Mouse (Mus musculus) heart, adult 8-10 months (tissue): ENCODE results near the gene Sept3. TPM values are rescaled to one million over a fixed set of nuclear protein-coding genes. Genes with fewer than 3 reads are reported as not detected.

ENCODE experiments used
- DNase-seq: peaks from one replicate; pipeline ENCODE4 v3.0.0; 2022; ENCODE audit warnings: low spot score
- total RNA-seq, 4 experiments: library from RNA; stranded (reverse); gene quantifications; 2 replicates each; pipeline ENCODE4 v1.2.4; 2022

Sept3 gene
- total RNA-seq, 4 experiments from 2014 or later: 0.16 to 0.90 (median 0.44) TPM

DNA sequence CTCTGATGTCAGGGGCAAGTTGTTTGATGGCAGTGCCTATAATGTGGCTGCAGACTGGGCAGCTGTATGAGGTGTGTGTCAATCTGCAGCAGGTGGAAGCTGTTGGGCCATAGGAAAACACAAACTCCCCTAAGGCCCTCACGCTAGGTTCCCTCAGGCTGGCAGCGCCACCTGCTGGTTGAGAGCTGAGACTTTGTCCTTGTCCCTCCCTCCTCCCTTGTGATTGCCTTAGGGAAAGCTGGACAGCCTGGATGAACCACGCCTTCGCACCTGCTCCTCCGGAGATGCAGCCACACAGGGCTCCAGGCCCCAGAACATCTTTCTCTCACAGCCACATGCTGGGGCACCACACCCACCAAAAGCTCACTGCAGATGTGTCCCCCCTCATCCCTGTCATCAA lies 3.5 kb upstream of the Sept3 start:
- peak; percentile 9 for DNase-seq

- DNase-seq: no peak
Measured at GRCm38 (mm10) chr15:82272295-82272694, 2.4 kb upstream of the Sept3 start.

GRCm38 (mm10) chr15:82274927-82275901 lies 521 bp downstream of the Sept3 start:
- DNase-seq: no peak

DNA sequence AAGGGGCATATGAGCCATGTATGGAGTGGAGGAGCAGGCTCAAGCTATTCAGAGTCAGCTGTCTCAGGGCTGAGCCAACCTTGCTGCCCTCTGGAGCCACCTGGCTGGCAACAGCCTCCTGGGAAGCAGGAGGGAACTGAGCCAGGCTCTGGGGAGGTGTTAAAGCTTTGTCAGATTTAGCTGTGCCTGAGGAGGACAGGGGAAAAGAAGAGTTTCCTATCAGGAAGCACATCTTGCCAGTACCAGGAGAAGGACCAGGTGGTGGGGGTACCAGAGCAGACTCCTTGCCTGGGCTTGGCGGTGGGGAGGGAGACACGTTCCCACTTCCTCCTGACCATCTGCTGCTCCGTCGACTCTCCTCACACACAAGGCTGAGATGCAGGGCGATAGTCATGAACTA lies 2.9 kb downstream of the Sept3 start:
- DNase-seq: no peak

DNA sequence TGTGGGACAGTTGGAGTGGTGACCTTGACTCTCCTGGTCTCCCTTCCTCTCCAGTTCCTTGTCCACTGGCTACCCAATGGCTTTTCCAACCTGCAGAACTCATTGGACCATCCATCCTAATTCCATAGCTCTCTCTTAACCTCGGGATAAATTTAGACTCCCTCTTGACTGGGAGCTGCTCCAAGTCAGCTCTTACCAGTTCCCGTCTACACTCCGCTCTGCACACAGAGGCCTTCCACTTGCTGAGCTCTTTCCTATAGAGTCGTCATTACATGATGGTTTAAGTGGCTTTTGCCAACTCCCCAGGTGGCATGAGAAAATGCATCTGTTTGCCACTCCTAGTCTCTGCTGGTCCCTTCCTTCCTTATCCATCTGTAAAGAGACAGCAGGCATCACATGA lies 5.9 kb downstream of the Sept3 start:
- DNase-seq: peak; percentile 4

DNA sequence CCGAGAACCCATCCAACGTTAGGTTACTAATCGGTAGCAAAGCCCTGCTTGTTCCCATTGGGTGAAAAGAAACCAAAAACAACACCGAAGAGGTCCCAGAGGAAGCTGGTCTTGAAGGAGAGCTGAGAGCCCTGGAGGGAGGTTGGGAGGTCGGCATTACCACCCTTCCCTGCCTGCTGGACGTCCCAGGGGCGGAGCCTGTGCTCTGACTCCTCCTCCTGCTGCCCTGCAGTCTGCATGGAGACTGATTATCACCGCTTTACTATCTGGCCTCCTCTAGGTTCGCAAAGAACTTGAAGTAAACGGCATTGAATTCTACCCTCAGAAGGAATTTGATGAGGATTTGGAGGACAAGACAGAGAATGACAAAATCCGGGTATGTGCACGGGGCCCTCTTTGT lies 11.5 kb downstream of the Sept3 start:
- DNase-seq: no peak

GRCm38 (mm10) chr15:82290252-82290651 lies 15.6 kb downstream of the Sept3 start:
- no peak for DNase-seq

DNA sequence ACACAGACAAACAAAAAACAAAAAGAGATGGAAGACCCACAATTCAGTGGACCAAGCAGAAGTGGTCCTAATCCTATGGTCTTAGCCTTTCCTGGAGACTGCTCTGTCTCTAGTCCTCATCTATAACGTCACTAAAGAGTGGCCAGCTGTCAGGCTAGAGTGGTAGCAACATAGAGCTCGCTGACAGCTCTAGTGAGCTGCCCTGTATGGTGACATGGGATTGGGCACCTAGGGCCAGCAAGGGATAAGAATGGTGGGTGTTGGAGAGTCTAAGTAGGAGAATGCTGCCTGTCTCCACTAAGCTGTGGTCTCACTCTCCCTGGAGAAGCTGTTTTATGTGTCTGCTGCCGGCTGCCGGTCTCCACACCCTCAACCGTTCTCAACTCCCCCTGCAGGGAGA lies 18.2 kb downstream of the Sept3 start:
- no peak for DNase-seq

DNA sequence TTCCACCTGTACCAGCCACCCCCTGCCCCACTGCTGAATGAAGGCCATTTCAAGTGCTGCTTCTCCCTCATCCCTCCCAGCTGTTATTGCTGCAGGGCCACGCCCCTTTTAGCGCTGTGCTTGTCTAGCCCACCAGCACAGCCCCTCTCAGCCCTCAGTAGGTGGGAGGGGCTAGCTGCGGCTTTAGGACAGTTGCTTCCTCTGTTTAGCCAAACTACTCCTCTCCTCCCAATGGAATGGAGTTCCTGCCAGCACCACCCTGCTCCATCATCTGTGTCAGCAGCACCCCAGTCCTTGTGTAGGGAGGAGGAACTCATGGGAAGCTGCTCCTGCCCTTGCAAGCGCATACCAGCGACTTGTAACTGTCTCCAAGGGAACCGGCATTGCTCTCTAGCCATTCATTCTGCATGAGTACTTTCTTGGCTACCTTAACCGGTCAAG lies 18.6 kb downstream of the Sept3 start:
- DNase-seq: no peak

GRCm38 (mm10) chr15:82294059-82294458 lies 19.4 kb downstream of the Sept3 start:
- no peak for DNase-seq

DNA sequence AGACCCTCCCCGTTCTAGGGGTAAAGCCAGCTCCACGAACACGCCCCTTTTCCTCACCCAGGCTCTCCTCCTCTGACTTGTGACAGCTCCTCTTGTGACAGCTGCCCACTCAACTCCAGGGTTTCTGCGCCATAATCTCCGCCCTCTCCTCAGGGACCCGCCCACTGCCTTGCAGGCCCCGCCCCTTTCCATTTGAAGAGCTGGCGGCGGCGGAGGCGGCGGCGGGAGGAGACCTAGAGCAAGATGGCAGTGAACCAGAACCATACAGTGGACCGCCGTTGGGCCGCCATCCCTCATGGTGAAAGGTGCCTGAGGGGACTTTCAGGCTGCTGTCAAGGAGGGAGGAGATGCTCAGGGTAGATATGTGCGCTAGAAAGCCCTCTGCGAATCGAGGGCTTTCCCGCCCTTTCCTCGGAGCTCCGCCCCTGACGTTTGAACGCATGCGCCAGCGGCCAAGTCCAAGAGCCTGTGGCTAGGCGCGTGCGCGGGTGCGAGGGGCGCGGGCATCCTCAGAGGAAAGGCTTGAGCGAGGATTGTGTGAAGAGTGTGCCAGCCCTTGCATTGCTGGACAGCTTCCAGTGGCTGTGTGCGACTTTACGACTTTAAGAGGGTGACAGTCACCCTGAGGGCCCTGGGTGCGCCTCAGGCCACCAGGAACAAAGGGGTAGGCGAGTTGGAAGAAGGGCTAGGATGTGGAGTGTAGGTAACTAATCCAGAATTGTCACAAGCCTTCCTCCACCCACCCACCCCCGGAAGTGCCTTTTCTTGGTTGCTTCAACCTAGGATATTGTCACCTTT lies 24.3 kb downstream of the Sept3 start, which contains the start of gene Wbp2nl:
Wbp2nl (plus strand) TSS at position 191 of the 798 bp plus-strand sequence.
- DNase-seq: no peak

- no peak for DNase-seq
Measured at GRCm38 (mm10) chr15:82307107-82307506, 32.4 kb downstream of the Sept3 start.

GRCm38 (mm10) chr15:82308416-82308815 lies 33.7 kb downstream of the Sept3 start:
- DNase-seq: no peak

GRCm38 (mm10) chr15:82317839-82318238 lies 43.1 kb downstream of the Sept3 start:
- no peak for DNase-seq

GRCm38 (mm10) chr15:82319613-82320012 lies 44.9 kb downstream of the Sept3 start:
- no peak for DNase-seq

- DNase-seq: no peak
Measured at GRCm38 (mm10) chr15:82322195-82322594, 47.5 kb downstream of the Sept3 start.

- no peak for DNase-seq
Measured at GRCm38 (mm10) chr15:82325382-82325781, 50.7 kb downstream of the Sept3 start.

DNA sequence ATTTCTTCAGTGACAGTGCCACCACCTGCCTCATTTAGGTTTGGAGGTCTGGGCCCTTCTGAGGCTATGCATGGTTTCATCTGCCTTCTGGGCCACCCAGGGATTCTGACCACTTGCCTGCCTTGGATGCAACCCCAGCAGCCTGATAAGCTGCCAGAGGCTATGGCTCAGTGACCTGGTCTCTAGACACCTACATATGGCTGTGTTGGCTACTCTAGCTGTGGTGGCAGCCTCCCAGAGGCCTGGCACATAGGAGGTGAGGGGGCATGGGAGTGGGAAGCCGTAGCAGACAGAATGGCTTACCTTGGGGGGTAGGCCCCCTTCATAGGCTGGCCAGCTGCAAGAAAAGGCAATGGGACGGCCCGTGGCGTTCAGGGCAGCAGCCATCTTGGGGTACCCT lies 60.5 kb downstream of the Sept3 start:
- DNase-seq: no peak

DNA sequence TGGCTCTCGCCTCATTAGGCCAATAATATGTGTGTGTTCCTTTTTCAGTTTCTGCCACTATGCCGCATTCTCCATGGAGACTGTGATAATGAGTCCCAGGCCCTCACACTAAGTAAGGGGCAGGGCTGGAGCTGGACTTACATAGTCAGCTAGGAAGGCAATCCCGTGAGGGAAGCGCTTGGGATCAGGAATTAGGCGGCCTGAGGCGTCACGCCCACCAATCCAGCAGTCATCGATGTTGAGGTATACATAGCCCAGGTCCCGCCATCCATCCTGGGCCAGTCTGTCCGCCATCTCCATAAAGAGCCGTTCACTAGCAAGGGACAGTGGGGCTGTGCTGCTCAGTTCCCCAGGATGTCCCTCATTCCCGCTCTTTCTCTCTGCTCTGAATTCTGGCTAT lies 61.9 kb downstream of the Sept3 start:
- no peak for DNase-seq

DNA sequence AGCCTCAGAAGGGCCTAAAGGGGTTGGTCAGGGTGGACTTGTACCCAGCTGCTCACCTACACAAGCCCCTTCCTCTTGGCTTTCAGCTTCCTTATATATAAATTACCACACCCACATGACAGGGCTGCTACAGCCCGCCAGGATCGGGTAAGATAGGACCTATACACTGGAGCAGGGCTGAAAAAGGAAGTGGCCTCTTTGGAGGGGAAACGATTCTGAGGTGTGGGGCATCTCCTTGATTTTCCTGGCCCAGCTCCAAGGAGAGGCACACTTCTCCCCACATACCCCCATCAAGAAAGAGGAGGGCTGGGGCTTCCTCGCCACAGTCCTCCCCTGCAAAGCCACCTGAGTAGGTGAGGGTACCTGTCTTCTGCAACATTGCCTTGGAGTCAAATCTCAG lies 63.2 kb downstream of the Sept3 start:
- no peak for DNase-seq

DNA sequence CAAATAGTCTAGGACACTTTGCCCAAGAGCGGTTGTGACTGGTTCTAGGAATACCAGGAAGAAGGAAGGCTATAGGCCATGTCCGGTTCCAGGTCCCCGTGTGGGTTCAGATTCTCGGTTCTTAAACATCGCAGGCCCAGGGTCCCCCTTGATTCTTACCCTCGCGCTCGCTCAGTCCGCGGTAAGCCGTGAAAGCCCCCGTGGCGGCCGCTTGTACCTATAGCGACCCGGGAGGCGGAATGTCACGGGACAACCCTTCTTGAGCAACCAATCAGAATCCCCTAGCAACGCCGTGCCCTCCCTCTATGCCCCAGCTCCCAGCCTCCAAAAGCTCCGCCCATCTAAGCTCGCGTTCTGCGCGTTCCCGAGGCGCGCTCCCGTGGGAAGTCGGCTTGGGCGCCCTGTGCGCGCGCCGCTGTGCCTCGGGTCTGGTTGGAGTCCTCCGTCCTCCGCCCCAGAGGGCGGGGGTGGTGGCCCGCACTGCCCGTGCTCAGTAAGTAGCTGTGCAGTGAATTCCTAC lies 64.0 kb downstream of the Sept3 start, which contains the start of the genes Naga, Pheta2 and Smdt1:
Naga (minus strand) TSS at position 333 of the 520 bp plus-strand sequence.
Pheta2 (plus strand) TSS at position 350 of the 520 bp plus-strand sequence.
Smdt1 (plus strand) TSS at position 367 of the 520 bp plus-strand sequence.
- peak; percentile 97 for DNase-seq

- DNase-seq: no peak
Measured at GRCm38 (mm10) chr15:82339150-82339549, 64.5 kb downstream of the Sept3 start.
